25 mouse cellular contexts compared by ENCODE assay signal in the genomic region with DNA sequence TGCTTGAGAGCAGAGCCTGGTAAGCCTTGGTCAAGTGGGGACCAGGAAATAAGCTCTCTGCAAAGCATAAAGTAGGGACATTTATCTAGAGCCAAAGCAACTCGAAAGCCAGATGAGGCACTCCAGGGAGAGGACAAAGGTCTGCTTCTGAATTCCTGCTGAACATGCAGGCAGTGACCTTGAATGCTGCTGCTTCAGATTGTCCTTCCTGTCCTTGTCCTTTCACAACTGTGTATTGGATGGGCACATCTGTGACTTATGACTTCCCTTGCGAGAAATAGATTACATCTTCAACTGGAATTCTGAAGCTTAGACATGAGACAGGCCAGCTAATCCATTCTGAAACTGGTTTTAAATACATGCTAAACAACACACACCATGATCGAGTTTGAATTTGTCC.
DNase-seq lines count a peak whose midpoint lies in the region; ATAC-seq and TF ChIP-seq lines count a peak whose summit lies in the region.
"Had no signal": no experiment of that assay in that cellular context is flagged by ENCODE, and none has a peak within 500 bp of the region (broad histone marks: within the 10 kb centered on the region; RNA-seq: fewer than 3 reads in every experiment).

No protein-coding gene starts in this region.

- no peaks in the 10 kb centered on the region for H3K36me3 ChIP-seq in heart, embryonic 13.5 days
- no peaks in the 10 kb centered on the region for H3K36me3 ChIP-seq in heart, embryonic 10.5 days
- H3K36me3 ChIP-seq in intestine, embryonic 15.5 days, result no peaks in the 10 kb centered on the region
- H3K36me3 ChIP-seq in intestine, postnatal 0 days (ENCODE audit: control insufficient read depth, insufficient read depth), result no peaks in the 10 kb centered on the region
- H3K36me3 ChIP-seq: hindbrain, embryonic 12.5 days; liver, embryonic 13.5 days; midbrain, embryonic 10.5 days; midbrain, embryonic 15.5 days; stomach, embryonic 15.5 days had no signal

- no peak overlapping the region for H3K9ac ChIP-seq in heart, embryonic 13.5 days
- H3K9ac ChIP-seq in intestine, embryonic 15.5 days, result no peak overlapping the region
- no peak overlapping the region for H3K9ac ChIP-seq in intestine, postnatal 0 days (ENCODE audit: low read depth, low read length)
- H3K9ac ChIP-seq: forebrain, postnatal 0 days; hindbrain, embryonic 12.5 days; liver, embryonic 13.5 days; midbrain, embryonic 15.5 days; stomach, embryonic 15.5 days had no signal

- no peak overlapping the region for H3K4me3 ChIP-seq in heart, embryonic 13.5 days
- H3K4me3 ChIP-seq in heart, embryonic 10.5 days, result no peak overlapping the region
- no peak overlapping the region for H3K4me3 ChIP-seq in intestine, embryonic 15.5 days (replicated peaks)
- no peak overlapping the region for H3K4me3 ChIP-seq in intestine, postnatal 0 days (ENCODE audit: low read depth, low read length)
- H3K4me3 ChIP-seq: erythroblast, embryonic 14.5 days; hindbrain, embryonic 12.5 days; liver, embryonic 13.5 days; midbrain, embryonic 10.5 days; midbrain, embryonic 15.5 days; stomach, embryonic 15.5 days had no signal

- H3K27ac ChIP-seq in heart, embryonic 13.5 days (replicated peaks), result peak overlapping the region; percentile 69
- no peak overlapping the region for H3K27ac ChIP-seq in heart, embryonic 10.5 days
- H3K27ac ChIP-seq in intestine, embryonic 15.5 days, result no peak overlapping the region
- H3K27ac ChIP-seq in intestine, postnatal 0 days (ENCODE audit: low read depth, low read length), result no peak overlapping the region
- H3K27ac ChIP-seq: hindbrain, embryonic 12.5 days; hindbrain, postnatal 0 days; liver, embryonic 13.5 days; midbrain, embryonic 10.5 days; midbrain, embryonic 15.5 days; stomach, embryonic 15.5 days had no signal

- TF ChIP-seq CTCF in intestine, postnatal 0 days (IDR thresholded peaks at IDR 0.05; ENCODE audit: low read depth), result no peak

- peak; percentile 29 to 74 for DNase-seq in adrenal gland, adult (ENCODE audit: inconsistent age in 2 of 2, low spot score in 1 of 2)
- DNase-seq in adrenal gland, postnatal 4 days (ENCODE audit: low spot score in 2 of 2), result no peak
- no peak for DNase-seq in heart, embryonic 10.5 days (ENCODE audit: low spot score)
- DNase-seq in adrenal gland, postnatal 10 days, result peak; percentile 8
- DNase-seq in neural tube, embryonic 10.5 days (ENCODE audit: extremely low spot score, low spot score), result no peak
- DNase-seq: cerebellum, adult 18-20 months; cerebellum, postnatal 10 days; forebrain, postnatal 0 days; heart, postnatal 10 days; kidney, adult 11 months; layer of hippocampus, postnatal 36 days; left cerebral cortex, postnatal 4 days; liver, embryonic 13.5 days; lung, adult 2 months; right cerebral cortex, postnatal 25 days had no signal

- no peak overlapping the region for H3K4me2 ChIP-seq in heart, embryonic 13.5 days
- H3K4me2 ChIP-seq in intestine, embryonic 15.5 days (replicated peaks), result no peak overlapping the region
- no peak overlapping the region for H3K4me2 ChIP-seq in intestine, postnatal 0 days (replicated peaks; ENCODE audit: low read depth)
- H3K4me2 ChIP-seq: hindbrain, embryonic 12.5 days; liver, embryonic 13.5 days; midbrain, embryonic 15.5 days; stomach, embryonic 15.5 days had no signal

- peaks cover 13% of the 10 kb centered on the region; the same call in 1 of the 2 replicates for H3K4me1 ChIP-seq in heart, embryonic 13.5 days
- H3K4me1 ChIP-seq in heart, embryonic 10.5 days, result no peaks in the 10 kb centered on the region
- H3K4me1 ChIP-seq in intestine, embryonic 15.5 days (replicated peaks), result no peaks in the 10 kb centered on the region
- H3K4me1 ChIP-seq in intestine, postnatal 0 days (replicated peaks; ENCODE audit: control insufficient read depth, insufficient read depth, low read length), result no peaks in the 10 kb centered on the region
- H3K4me1 ChIP-seq: hindbrain, embryonic 12.5 days; liver, embryonic 13.5 days; midbrain, embryonic 10.5 days; midbrain, embryonic 15.5 days; stomach, embryonic 15.5 days had no signal

- no peak for ATAC-seq in heart, embryonic 13.5 days (ENCODE audit: extremely low read depth, insufficient number of reproducible peaks, low FRiP score, low TSS enrichment)
- 0 out of 2 replicates have a peak, but pooled peaks have one; percentile 31 for ATAC-seq in intestine, embryonic 15.5 days
- ATAC-seq in intestine, postnatal 0 days, result no peak; the same call in 1 of the 2 replicates
- ATAC-seq: forebrain, postnatal 0 days; hindbrain, postnatal 0 days; midbrain, embryonic 15.5 days had no signal

- 55% methylated on average over 3 of the region's 3 CpGs for WGBS in heart, embryonic 13.5 days
- 70% methylated on average over 3 of the region's 3 CpGs for WGBS in heart, embryonic 10.5 days
- 78% methylated on average over 3 of the region's 3 CpGs for WGBS in intestine, embryonic 15.5 days
- 59% methylated on average over 3 of the region's 3 CpGs for WGBS in intestine, postnatal 0 days

- H3K27me3 ChIP-seq in heart, embryonic 13.5 days (replicated peaks), result no peaks in the 10 kb centered on the region
- no peaks in the 10 kb centered on the region for H3K27me3 ChIP-seq in heart, embryonic 10.5 days (ENCODE audit: insufficient read depth, poor library complexity, severe bottlenecking)
- H3K27me3 ChIP-seq in intestine, embryonic 15.5 days (replicated peaks), result no peaks in the 10 kb centered on the region
- no peaks in the 10 kb centered on the region for H3K27me3 ChIP-seq in intestine, postnatal 0 days (replicated peaks; ENCODE audit: control insufficient read depth, insufficient read depth, low read length)
- H3K27me3 ChIP-seq: CH12.LX; hindbrain, embryonic 12.5 days; liver, embryonic 13.5 days; midbrain, embryonic 15.5 days; stomach, embryonic 15.5 days had no signal

- H3K9me3 ChIP-seq in heart, embryonic 13.5 days, result no peaks in the 10 kb centered on the region
- H3K9me3 ChIP-seq in heart, embryonic 10.5 days, result no peaks in the 10 kb centered on the region
- no peaks in the 10 kb centered on the region for H3K9me3 ChIP-seq in intestine, embryonic 15.5 days
- no peaks in the 10 kb centered on the region for H3K9me3 ChIP-seq in intestine, postnatal 0 days (ENCODE audit: control insufficient read depth)
- H3K9me3 ChIP-seq: hindbrain, embryonic 12.5 days; liver, embryonic 13.5 days; midbrain, embryonic 10.5 days; midbrain, embryonic 15.5 days; stomach, embryonic 15.5 days had no signal

Comparison
In these comparisons a context has a peak if more than half of its experiments do, and no peak if none do; other contexts are left out.
1. DNase-seq: peak in adrenal gland, adult (2 of 2) and adrenal gland, postnatal 10 days (single experiment); none in adrenal gland, postnatal 4 days (0 of 2), heart, embryonic 10.5 days (single experiment) and neural tube, embryonic 10.5 days (single experiment).